Mouse (Mus musculus): Measurements from ENCODE around the gene Ltf.

DNA sequence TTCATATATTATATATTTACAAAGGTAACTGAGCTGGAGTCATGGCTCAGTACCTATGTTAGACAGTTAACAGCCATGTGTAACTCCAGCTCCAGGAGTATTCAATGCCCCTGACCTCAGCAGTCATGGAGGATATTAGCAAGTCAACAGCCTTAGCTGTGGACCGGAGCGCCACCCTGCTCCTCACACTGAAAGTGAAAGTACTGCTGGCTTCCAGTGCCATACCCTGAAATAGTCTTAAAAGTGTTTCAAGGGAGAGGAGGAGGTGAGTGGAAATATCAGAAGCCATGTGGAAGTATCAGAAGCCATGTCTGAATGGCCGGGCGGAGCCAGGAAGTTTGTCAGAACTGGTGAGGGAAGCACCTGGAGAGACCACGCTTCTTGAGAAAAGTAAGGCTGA, 28.2 kb downstream of the Ltf start:
- TF ChIP-seq CTCF (IDR thresholded peaks at IDR 0.05; ENCODE audit: low read depth), result 0 out of 2 replicates have a peak, but pooled peaks have one; percentile 5
- TF ChIP-seq EP300 (IDR thresholded peaks at IDR 0.05; ENCODE audit: low read depth), result no peak
